Mouse (Mus musculus) heart, adult 2 months (tissue): ENCODE results near the gene Vmp1.

ENCODE experiments used
- CTCF ChIP-seq: fragments of 200-600 bp; IDR thresholded peaks from 2 replicates; pipeline ENCODE4 v1.8.1; 2022; ENCODE audit warnings: antibody characterized with exemption, mild to moderate bottlenecking, moderate library complexity
- EP300 ChIP-seq: fragments of 200-500 bp; IDR thresholded peaks from 2 replicates; pipeline ENCODE4 v1.6.1; 2011; ENCODE audit warnings: low read depth, low read length, control low read depth; ENCODE audit not compliant: insufficient read depth
- POLR2A ChIP-seq: fragments of 200-500 bp; IDR thresholded peaks from 2 replicates; pipeline ENCODE4 v1.6.1; 2011; ENCODE audit warnings: mild to moderate bottlenecking, low read depth, low read length, control low read depth; ENCODE audit not compliant: insufficient read depth

DNA sequence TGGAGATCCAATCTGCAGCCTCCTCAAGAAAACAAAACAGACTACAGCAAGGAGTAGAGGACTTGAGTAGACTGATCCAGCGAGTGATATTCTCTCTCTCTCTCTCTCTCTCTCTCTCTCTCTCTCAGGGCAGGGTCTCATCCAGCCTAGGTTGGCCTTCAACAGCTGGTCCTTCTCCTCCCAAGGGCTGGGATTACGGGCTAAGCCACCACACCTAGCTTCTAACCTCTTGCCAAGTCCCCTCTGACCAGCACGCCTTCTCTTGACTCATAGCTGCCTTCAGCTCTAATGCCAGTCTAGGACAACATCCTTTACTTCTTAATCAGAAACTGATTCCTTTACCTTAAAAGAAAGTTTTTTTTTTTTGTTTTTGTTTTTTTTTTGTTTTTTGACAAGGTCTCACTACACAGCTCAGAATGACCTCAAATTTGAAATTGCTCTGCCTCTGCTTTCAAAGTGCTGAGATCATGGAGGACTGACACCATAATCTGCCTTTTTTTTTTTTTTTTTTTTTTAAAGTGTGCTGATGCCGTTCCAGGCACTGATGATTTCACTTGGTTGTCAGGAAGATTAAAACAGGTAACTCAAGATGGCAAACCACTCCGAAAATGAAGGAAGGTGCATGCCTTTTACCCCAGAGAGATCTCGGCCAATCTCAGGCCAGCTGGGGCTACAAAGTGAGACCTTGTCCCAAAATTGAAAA, 105.4 kb downstream of the Vmp1 start:
- no peak for TF ChIP-seq POLR2A
- no peak for TF ChIP-seq EP300
- TF ChIP-seq CTCF: no peak
